Mouse (Mus musculus): ENCODE results near the gene Cat. TPM values are rescaled to one million over a fixed set of nuclear protein-coding genes. Genes with fewer than 3 reads are reported as not detected.

The Cat gene
- polyA plus RNA-seq, 1 experiment from 2014 or later, result 140 TPM

GRCm38 (mm10) chr2:103424349-103425026 is 60.5 kb downstream of the Cat start:
- 0 out of 2 replicates have a peak, but pooled peaks have one; percentile 51 for ATAC-seq (ENCODE audit: low FRiP score)
- Histone ChIP-seq H3K27ac (ENCODE audit: low read depth, low read length) (no peak overlapping the region), H3K4me2 (replicated peaks; ENCODE audit: low read depth, low read length) (no peak overlapping the region), H3K27me3 (ENCODE audit: control insufficient read depth, insufficient read depth, low read length) (no peaks in the 10 kb centered on the region), H3K9ac (ENCODE audit: low read depth, low read length) (no peak overlapping the region), H3K4me1 (replicated peaks; ENCODE audit: control insufficient read depth, insufficient read depth, low read length) (no peaks in the 10 kb centered on the region), H3K9me3 (ENCODE audit: control insufficient read depth, low read length) (no peaks in the 10 kb centered on the region), H3K36me3 (ENCODE audit: control insufficient read depth, insufficient read depth, low read length) (no peaks in the 10 kb centered on the region), H3K4me3 (ENCODE audit: low read depth, low read length) (no peak overlapping the region)
- peak; percentile 81 for DNase-seq (ENCODE audit: low spot score)
- 32% methylated on average over 12 of the region's 12 CpGs for WGBS

- Histone ChIP-seq H3K4me1 (replicated peaks; ENCODE audit: control insufficient read depth, insufficient read depth, low read length) (no peaks in the 10 kb centered on the region), H3K27me3 (ENCODE audit: control insufficient read depth, insufficient read depth, low read length) (no peaks in the 10 kb centered on the region), H3K27ac (ENCODE audit: low read depth, low read length) (no peak overlapping the region), H3K4me3 (ENCODE audit: low read depth, low read length) (no peak overlapping the region), H3K9me3 (ENCODE audit: control insufficient read depth, low read length) (no peaks in the 10 kb centered on the region), H3K4me2 (replicated peaks; ENCODE audit: low read depth, low read length) (no peak overlapping the region), H3K9ac (ENCODE audit: low read depth, low read length) (no peak overlapping the region), H3K36me3 (ENCODE audit: control insufficient read depth, insufficient read depth, low read length) (no peaks in the 10 kb centered on the region)
- ATAC-seq (ENCODE audit: low FRiP score), result no peak
- no peak for DNase-seq (ENCODE audit: low spot score)
- 67% methylated on average over 12 of the region's 12 CpGs for WGBS
These were observed 61.1 kb downstream of the Cat start for GRCm38 (mm10) chr2:103423884-103424283.

GRCm38 (mm10) chr2:103420650-103421507 is 64.1 kb downstream of the Cat start:
- DNase-seq (ENCODE audit: low spot score) (no peak), ATAC-seq (ENCODE audit: low FRiP score) (peak; percentile 53; the same call in 1 of the 2 replicates)
- H3K27ac ChIP-seq (ENCODE audit: low read depth, low read length), result no peak overlapping the region
- H3K4me2 ChIP-seq (replicated peaks; ENCODE audit: low read depth, low read length), result no peak overlapping the region
- WGBS, result 71% methylated on average over 15 of the region's 15 CpGs
- H3K4me3 ChIP-seq (ENCODE audit: low read depth, low read length), result no peak overlapping the region
- no peak overlapping the region for H3K9ac ChIP-seq (ENCODE audit: low read depth, low read length)
- H3K9me3 ChIP-seq (ENCODE audit: control insufficient read depth, low read length), result no peaks in the 10 kb centered on the region
- no peaks in the 10 kb centered on the region for H3K27me3 ChIP-seq (ENCODE audit: control insufficient read depth, insufficient read depth, low read length)
- no peaks in the 10 kb centered on the region for H3K4me1 ChIP-seq (replicated peaks; ENCODE audit: control insufficient read depth, insufficient read depth, low read length)
- H3K36me3 ChIP-seq (ENCODE audit: control insufficient read depth, insufficient read depth, low read length), result no peaks in the 10 kb centered on the region

- Histone ChIP-seq H3K27me3 (ENCODE audit: control insufficient read depth, insufficient read depth, low read length) (no peaks in the 10 kb centered on the region), H3K4me2 (replicated peaks; ENCODE audit: low read depth, low read length) (no peak overlapping the region), H3K36me3 (ENCODE audit: control insufficient read depth, insufficient read depth, low read length) (no peaks in the 10 kb centered on the region), H3K9me3 (ENCODE audit: control insufficient read depth, low read length) (no peaks in the 10 kb centered on the region), H3K27ac (ENCODE audit: low read depth, low read length) (no peak overlapping the region), H3K4me3 (ENCODE audit: low read depth, low read length) (no peak overlapping the region), H3K9ac (ENCODE audit: low read depth, low read length) (no peak overlapping the region), H3K4me1 (replicated peaks; ENCODE audit: control insufficient read depth, insufficient read depth, low read length) (no peaks in the 10 kb centered on the region)
- 87% methylated on average over 3 of the region's 3 CpGs for WGBS
- ATAC-seq (ENCODE audit: low FRiP score) (no peak), DNase-seq (ENCODE audit: low spot score) (no peak)
These were observed 69.2 kb downstream of the Cat start for GRCm38 (mm10) chr2:103415774-103416173.

GRCm38 (mm10) chr2:103413381-103413780 is 71.6 kb downstream of the Cat start:
- no peaks in the 10 kb centered on the region for H3K36me3 ChIP-seq (ENCODE audit: control insufficient read depth, insufficient read depth, low read length)
- no peaks in the 10 kb centered on the region for H3K27me3 ChIP-seq (ENCODE audit: control insufficient read depth, insufficient read depth, low read length)
- no peaks in the 10 kb centered on the region for H3K4me1 ChIP-seq (replicated peaks; ENCODE audit: control insufficient read depth, insufficient read depth, low read length)
- WGBS, result 86% methylated on average over 5 of the region's 5 CpGs
- no peak overlapping the region for H3K4me3 ChIP-seq (ENCODE audit: low read depth, low read length)
- no peak overlapping the region for H3K9ac ChIP-seq (ENCODE audit: low read depth, low read length)
- no peak overlapping the region for H3K4me2 ChIP-seq (replicated peaks; ENCODE audit: low read depth, low read length)
- no peaks in the 10 kb centered on the region for H3K9me3 ChIP-seq (ENCODE audit: control insufficient read depth, low read length)
- DNase-seq (ENCODE audit: low spot score), result no peak
- H3K27ac ChIP-seq (ENCODE audit: low read depth, low read length), result no peak overlapping the region
- ATAC-seq (ENCODE audit: low FRiP score), result no peak

- Histone ChIP-seq H3K4me2 (replicated peaks; ENCODE audit: low read depth, low read length) (no peak overlapping the region), H3K9me3 (ENCODE audit: control insufficient read depth, low read length) (no peaks in the 10 kb centered on the region), H3K9ac (ENCODE audit: low read depth, low read length) (no peak overlapping the region), H3K4me3 (ENCODE audit: low read depth, low read length) (no peak overlapping the region), H3K36me3 (ENCODE audit: control insufficient read depth, insufficient read depth, low read length) (no peaks in the 10 kb centered on the region), H3K27me3 (ENCODE audit: control insufficient read depth, insufficient read depth, low read length) (no peaks in the 10 kb centered on the region), H3K4me1 (replicated peaks; ENCODE audit: control insufficient read depth, insufficient read depth, low read length) (no peaks in the 10 kb centered on the region), H3K27ac (ENCODE audit: low read depth, low read length) (no peak overlapping the region)
- ATAC-seq (ENCODE audit: low FRiP score), result no peak
- 90% methylated on average over 3 of the region's 3 CpGs for WGBS
- no peak for DNase-seq (ENCODE audit: low spot score)
These were observed 73.1 kb downstream of the Cat start for GRCm38 (mm10) chr2:103411816-103412215.

- Histone ChIP-seq H3K27ac (ENCODE audit: low read depth, low read length) (no peak within 1 kb of the TSS), H3K4me2 (replicated peaks; ENCODE audit: low read depth, low read length) (no peak within 1 kb of the TSS), H3K9me3 (ENCODE audit: control insufficient read depth, low read length) (no peaks in the 10 kb centered on the region), H3K4me3 (ENCODE audit: low read depth, low read length) (no peak within 1 kb of the TSS), H3K27me3 (ENCODE audit: control insufficient read depth, insufficient read depth, low read length) (no peaks in the 10 kb centered on the region), H3K4me1 (replicated peaks; ENCODE audit: control insufficient read depth, insufficient read depth, low read length) (no peaks in the 10 kb centered on the region), H3K36me3 (ENCODE audit: control insufficient read depth, insufficient read depth, low read length) (no peaks in the 10 kb centered on the region), H3K9ac (ENCODE audit: low read depth, low read length) (no peak within 1 kb of the TSS)
- ATAC-seq (ENCODE audit: low FRiP score), result no peak
- WGBS, result 81% methylated on average over 6 of the region's 6 CpGs
- DNase-seq (ENCODE audit: low spot score), result no peak
These were observed 73.6 kb downstream of the Cat start, which contains the start of gene Elf5 for GRCm38 (mm10) chr2:103411348-103411747. TSS of gene Elf5 (plus strand) at chr2:103411688.

GRCm38 (mm10) chr2:103406239-103406638 is 78.7 kb downstream of the Cat start:
- Histone ChIP-seq H3K36me3 (ENCODE audit: control insufficient read depth, insufficient read depth, low read length) (no peaks in the 10 kb centered on the region), H3K4me2 (replicated peaks; ENCODE audit: low read depth, low read length) (no peak overlapping the region)
- WGBS, result 82% methylated on average over 3 of the region's 3 CpGs

More at GRCm38 (mm10) chr2:103406239-103406638, 78.7 kb downstream of the Cat start:
- Histone ChIP-seq H3K9me3 (ENCODE audit: control insufficient read depth, low read length) (no peaks in the 10 kb centered on the region), H3K27ac (ENCODE audit: low read depth, low read length) (no peak overlapping the region), H3K9ac (ENCODE audit: low read depth, low read length) (no peak overlapping the region), H3K4me1 (replicated peaks; ENCODE audit: control insufficient read depth, insufficient read depth, low read length) (no peaks in the 10 kb centered on the region), H3K4me3 (ENCODE audit: low read depth, low read length) (no peak overlapping the region), H3K27me3 (ENCODE audit: control insufficient read depth, insufficient read depth, low read length) (no peaks in the 10 kb centered on the region)
- DNase-seq (ENCODE audit: low spot score), result no peak
- ATAC-seq (ENCODE audit: low FRiP score), result no peak

Measured in hindbrain, embryonic 11.5 days (tissue).